Mouse (Mus musculus) ovary, adult 18-20 months (tissue): ENCODE measurements around the gene Ankzf1.
"Not testable (repeated sequence)": the region's sequence is repeated elsewhere in the genome, so short reads cannot be mapped to it uniquely, and the experiment has no call there.

ENCODE experiments used
- DNase-seq: peaks from one replicate; pipeline ENCODE4 v3.0.0; 2022; ENCODE audit warnings: low spot score, mixed read lengths

Ankzf1 gene

GRCm38 (mm10) chr1:75225473-75225872 lies 33.5 kb downstream of the Ankzf1 start:
- no peak for DNase-seq

- no peak for DNase-seq
Observed at GRCm38 (mm10) chr1:75226138-75226537, 34.2 kb downstream of the Ankzf1 start.

- no peak for DNase-seq
Observed at GRCm38 (mm10) chr1:75227653-75228052, 35.7 kb downstream of the Ankzf1 start.

GRCm38 (mm10) chr1:75229158-75229557 lies 37.2 kb downstream of the Ankzf1 start:
- DNase-seq = no peak

- no peak for DNase-seq
Observed at GRCm38 (mm10) chr1:75230335-75230994, 38.5 kb downstream of the Ankzf1 start.

- DNase-seq = no peak
Observed at GRCm38 (mm10) chr1:75231224-75231623, 39.3 kb downstream of the Ankzf1 start.

GRCm38 (mm10) chr1:75231664-75232152 lies 39.8 kb downstream of the Ankzf1 start, which contains the start of gene A630095N17Rik:
Gene A630095N17Rik (minus strand): TSS chr1:75232102.
- no peak for DNase-seq

- DNase-seq = not testable (repeated sequence)
Observed at GRCm38 (mm10) chr1:75232489-75232888, 40.5 kb downstream of the Ankzf1 start.

GRCm38 (mm10) chr1:75234606-75235005 lies 42.7 kb downstream of the Ankzf1 start:
- DNase-seq = no peak

GRCm38 (mm10) chr1:75236117-75237050 lies 44.4 kb downstream of the Ankzf1 start, which contains the start of gene Dnajb2:
Gene Dnajb2 (plus strand): TSS chr1:75236406.
- DNase-seq = peak; percentile 84

- DNase-seq = no peak
Observed at GRCm38 (mm10) chr1:75239591-75239990, 47.6 kb downstream of the Ankzf1 start.

GRCm38 (mm10) chr1:75243411-75243810 lies 51.5 kb downstream of the Ankzf1 start:
- DNase-seq = no peak

GRCm38 (mm10) chr1:75244175-75244826 lies 52.4 kb downstream of the Ankzf1 start:
- DNase-seq = no peak

- no peak for DNase-seq
Observed at GRCm38 (mm10) chr1:75244836-75245235, 52.9 kb downstream of the Ankzf1 start.

- no peak for DNase-seq
Observed at GRCm38 (mm10) chr1:75247071-75247930, 55.4 kb downstream of the Ankzf1 start.

- no peak for DNase-seq
Observed at GRCm38 (mm10) chr1:75248041-75248772, 56.3 kb downstream of the Ankzf1 start.
